Mouse (Mus musculus) lung, embryonic 16.5 days (tissue): ENCODE results near the gene Grik3. TPM values are rescaled to one million over a fixed set of nuclear protein-coding genes. Genes with fewer than 3 reads are reported as not detected.

ENCODE experiments used
- ATAC-seq: fragments of 200-750 bp; cut with Nextera tagmentation; 2 replicates; pipeline ENCODE4 v1.8.0; 2017; ENCODE audit warnings: low read depth, mild to moderate bottlenecking, moderate library complexity
- H3K27ac ChIP-seq: fragments of 300-500 bp; sonication (generic); 2 replicates; pipeline ENCODE4 v1.5.1; 2014; ENCODE audit warnings: mild to moderate bottlenecking, control low read depth, low read length
- H3K27me3 ChIP-seq: fragments of 300-500 bp; sonication (generic); 2 replicates; pipeline ENCODE4 v1.6.1; 2014; ENCODE audit warnings: low read depth, low read length, mixed read lengths; ENCODE audit not compliant: control insufficient read depth, insufficient read depth
- H3K36me3 ChIP-seq: fragments of 300-500 bp; sonication (generic); 2 replicates; pipeline ENCODE4 v1.6.1; 2014; ENCODE audit warnings: low read length; ENCODE audit not compliant: control insufficient read depth, insufficient read depth
- H3K4me1 ChIP-seq: fragments of 300-500 bp; sonication (generic); replicated peaks from 2 replicates; pipeline ENCODE4 v1.6.1; 2014; ENCODE audit warnings: low read length, mixed read lengths; ENCODE audit not compliant: control insufficient read depth, insufficient read depth
- H3K4me2 ChIP-seq: fragments of 300-500 bp; sonication (generic); 2 replicates; pipeline ENCODE4 v1.6.1; 2014; ENCODE audit warnings: low read depth, low read length, control low read depth
- H3K4me3 ChIP-seq: fragments of 300-500 bp; sonication (generic); 2 replicates; pipeline ENCODE4 v1.5.1; 2014; ENCODE audit warnings: mild to moderate bottlenecking, low read length, control low read depth
- H3K9ac ChIP-seq: fragments of 300-500 bp; sonication (generic); 2 replicates; pipeline ENCODE4 v1.6.1; 2014; ENCODE audit warnings: low read length, control low read depth
- H3K9me3 ChIP-seq: fragments of 300-500 bp; sonication (generic); 2 replicates; pipeline ENCODE4 v1.6.1; 2016; ENCODE audit warnings: low read length; ENCODE audit not compliant: control insufficient read depth
- WGBS: fragments of 180-500 bp; shearing (Covaris S2); extraction: QIAGEN DNeasy Blood & Tissue Kit; methylation state at CpG from one replicate; pipeline ENCODE4 v1.1.7; 2014; 5-methylcytosine and 5-hydroxymethylcytosine counted together
- polyA plus RNA-seq: library from polyadenylated mRNA; unstranded; fragments of >200 nt; fragmentation: Nextera tagmentation; extraction: Ambion mirVana; gene quantifications from 2 replicates; pipeline ENCODE4 v1.2.1, GENCODE M21; 2015

The Grik3 gene
- polyA plus RNA-seq, 1 experiment from 2014 or later = not detected

- H3K4me3 ChIP-seq = no peak overlapping the region
- H3K9me3 ChIP-seq = no peaks in the 10 kb centered on the region
- H3K27ac ChIP-seq = no peak overlapping the region
- no peaks in the 10 kb centered on the region for H3K4me1 ChIP-seq
- H3K4me2 ChIP-seq = no peak overlapping the region
- no peaks in the 10 kb centered on the region for H3K27me3 ChIP-seq
- H3K9ac ChIP-seq = no peak overlapping the region
- no peaks in the 10 kb centered on the region for H3K36me3 ChIP-seq
- ATAC-seq = no peak
- WGBS = 69% methylated on average over 6 of the region's 6 CpGs
Observed at GRCm38 (mm10) chr4:125661982-125662381, 171.5 kb downstream of the Grik3 start.

GRCm38 (mm10) chr4:125663262-125663661 lies 172.8 kb downstream of the Grik3 start:
- Histone ChIP-seq H3K4me3 (no peak overlapping the region), H3K27ac (no peak overlapping the region), H3K9ac (no peak overlapping the region), H3K4me1 (no peaks in the 10 kb centered on the region), H3K9me3 (no peaks in the 10 kb centered on the region), H3K36me3 (no peaks in the 10 kb centered on the region), H3K4me2 (no peak overlapping the region), H3K27me3 (no peaks in the 10 kb centered on the region)
- WGBS = 70% methylated on average over 8 of the region's 8 CpGs
- no peak for ATAC-seq

- Histone ChIP-seq H3K4me1 (no peaks in the 10 kb centered on the region), H3K27ac (no peak overlapping the region), H3K9ac (no peak overlapping the region), H3K9me3 (no peaks in the 10 kb centered on the region), H3K4me2 (no peak overlapping the region), H3K27me3 (no peaks in the 10 kb centered on the region), H3K36me3 (no peaks in the 10 kb centered on the region), H3K4me3 (no peak overlapping the region)
- WGBS = 64% methylated on average over 5 of the region's 5 CpGs
- no peak for ATAC-seq
Observed at GRCm38 (mm10) chr4:125665955-125666354, 175.5 kb downstream of the Grik3 start.

- H3K9ac ChIP-seq = no peak overlapping the region
- no peak overlapping the region for H3K27ac ChIP-seq
- WGBS = 85% methylated on average over 13 of the region's 13 CpGs
- no peaks in the 10 kb centered on the region for H3K27me3 ChIP-seq
- ATAC-seq = no peak
- H3K4me3 ChIP-seq = no peak overlapping the region
- no peaks in the 10 kb centered on the region for H3K36me3 ChIP-seq
- H3K9me3 ChIP-seq = no peaks in the 10 kb centered on the region
- no peak overlapping the region for H3K4me2 ChIP-seq
- H3K4me1 ChIP-seq = no peaks in the 10 kb centered on the region
Observed at GRCm38 (mm10) chr4:125682007-125682406, 191.5 kb downstream of the Grik3 start.

GRCm38 (mm10) chr4:125687078-125687477 lies 196.6 kb downstream of the Grik3 start:
- no peak overlapping the region for H3K4me3 ChIP-seq
- no peaks in the 10 kb centered on the region for H3K4me1 ChIP-seq
- no peak overlapping the region for H3K4me2 ChIP-seq
- no peaks in the 10 kb centered on the region for H3K27me3 ChIP-seq
- 25% methylated on average over 8 of the region's 8 CpGs for WGBS
- no peaks in the 10 kb centered on the region for H3K36me3 ChIP-seq
- no peak overlapping the region for H3K27ac ChIP-seq
- no peak for ATAC-seq
- H3K9me3 ChIP-seq = no peaks in the 10 kb centered on the region
- no peak overlapping the region for H3K9ac ChIP-seq

- Histone ChIP-seq H3K27ac (no peak overlapping the region), H3K36me3 (no peaks in the 10 kb centered on the region), H3K4me2 (no peak overlapping the region), H3K4me1 (no peaks in the 10 kb centered on the region), H3K9me3 (no peaks in the 10 kb centered on the region), H3K27me3 (peaks cover 6% of the 10 kb centered on the region; the same call in 1 of the 2 replicates), H3K4me3 (no peak overlapping the region), H3K9ac (no peak overlapping the region)
- ATAC-seq = no peak
- WGBS = 58% methylated on average over 6 of the region's 6 CpGs
Observed at GRCm38 (mm10) chr4:125695431-125695830, 204.9 kb downstream of the Grik3 start.

GRCm38 (mm10) chr4:125696182-125696939 lies 205.9 kb downstream of the Grik3 start:
- 29% methylated on average over 18 of the region's 18 CpGs for WGBS
- H3K4me2 ChIP-seq = no peak overlapping the region
- H3K4me1 ChIP-seq = no peaks in the 10 kb centered on the region
- no peak overlapping the region for H3K27ac ChIP-seq
- no peak overlapping the region for H3K9ac ChIP-seq
- ATAC-seq = no peak
- no peak overlapping the region for H3K4me3 ChIP-seq
- H3K36me3 ChIP-seq = no peaks in the 10 kb centered on the region
- H3K27me3 ChIP-seq = peaks cover 6% of the 10 kb centered on the region; the same call in 1 of the 2 replicates
- no peaks in the 10 kb centered on the region for H3K9me3 ChIP-seq

- ATAC-seq = no peak
- Histone ChIP-seq H3K27me3 (peaks cover 6% of the 10 kb centered on the region; the same call in 1 of the 2 replicates), H3K9me3 (no peaks in the 10 kb centered on the region), H3K36me3 (no peaks in the 10 kb centered on the region), H3K4me2 (no peak overlapping the region), H3K4me1 (no peaks in the 10 kb centered on the region), H3K9ac (no peak overlapping the region), H3K4me3 (no peak overlapping the region), H3K27ac (no peak overlapping the region)
- 21% methylated on average over 9 of the region's 9 CpGs for WGBS
Observed at GRCm38 (mm10) chr4:125697626-125698025, 207.1 kb downstream of the Grik3 start.

- Histone ChIP-seq H3K4me1 (no peaks in the 10 kb centered on the region), H3K27ac (no peak overlapping the region), H3K9ac (no peak overlapping the region), H3K9me3 (no peaks in the 10 kb centered on the region), H3K4me3 (no peak overlapping the region), H3K36me3 (no peaks in the 10 kb centered on the region), H3K27me3 (peaks cover 6% of the 10 kb centered on the region; the same call in 1 of the 2 replicates), H3K4me2 (no peak overlapping the region)
- WGBS = 79% methylated on average over 7 of the region's 7 CpGs
- no peak for ATAC-seq
Observed at GRCm38 (mm10) chr4:125699056-125699455, 208.6 kb downstream of the Grik3 start.
